Mouse (Mus musculus) liver, postnatal 0 days (tissue): Measurements from ENCODE around the gene Ptprg.

Source experiments
- CTCF ChIP-seq: sonication (generic); IDR thresholded peaks from 2 replicates; pipeline ENCODE4 v1.5.1; 2016; ENCODE audit warnings: antibody characterized with exemption, low read depth
- EP300 ChIP-seq: IDR thresholded peaks from 2 replicates; pipeline ENCODE4 v1.6.1; 2016; ENCODE audit warnings: antibody characterized with exemption, low read depth, mild to moderate bottlenecking

DNA sequence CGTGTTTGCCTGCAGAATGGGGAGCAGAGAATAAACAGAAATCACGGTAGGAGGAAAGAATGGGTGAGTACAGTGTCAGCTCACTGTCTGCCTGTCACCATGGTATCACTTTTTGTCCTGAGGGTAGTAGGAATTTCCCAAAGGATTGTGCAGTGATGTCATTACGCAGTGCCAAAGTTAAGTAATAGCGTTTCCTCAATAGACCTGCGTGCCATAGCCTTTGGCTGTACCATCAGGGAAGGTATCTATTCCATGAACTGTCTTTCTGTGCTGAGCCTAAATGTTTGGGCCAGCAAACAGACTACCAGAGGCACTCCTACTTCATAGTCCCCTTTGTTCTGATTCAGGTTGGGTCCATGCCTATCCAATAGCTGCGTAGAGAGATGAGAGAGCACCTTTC is 223.2 kb downstream of the Ptprg start:
- no peak for TF ChIP-seq CTCF
- no peak for TF ChIP-seq EP300
